Mouse (Mus musculus): ENCODE measurements around the gene Ak8. TPM values are rescaled to one million over a fixed set of nuclear protein-coding genes. Genes with fewer than 3 reads are reported as not detected.
A peak's percentile ranks its signal among the peaks of the same experiment; 100 is the strongest.

The Ak8 gene
- polyA plus RNA-seq, 1 experiment from 2014 or later: 0.83 TPM

GRCm38 (mm10) chr2:28740159-28740558 lies 40.2 kb downstream of the Ak8 start:
- no peak for ATAC-seq
- peaks cover 38% of the 10 kb centered on the region for H3K27me3 ChIP-seq
- no peaks in the 10 kb centered on the region for H3K9me3 ChIP-seq (replicated peaks)
- no peak overlapping the region for H3K4me2 ChIP-seq
- 86% methylated on average over 5 of the region's 5 CpGs for WGBS
- H3K9ac ChIP-seq: no peak overlapping the region
- H3K4me1 ChIP-seq: peaks cover 5% of the 10 kb centered on the region; the same call in 1 of the 2 replicates
- no peak overlapping the region for H3K4me3 ChIP-seq
- no peaks in the 10 kb centered on the region for H3K36me3 ChIP-seq (ENCODE audit: poor library complexity, severe bottlenecking)
- no peak overlapping the region for H3K27ac ChIP-seq

- Histone ChIP-seq H3K9ac (no peak overlapping the region), H3K27ac (no peak overlapping the region), H3K27me3 (peaks cover 48% of the 10 kb centered on the region), H3K36me3 (ENCODE audit: poor library complexity, severe bottlenecking) (no peaks in the 10 kb centered on the region), H3K9me3 (replicated peaks) (no peaks in the 10 kb centered on the region), H3K4me2 (no peak overlapping the region), H3K4me1 (0 out of 2 replicates have a peak, but pooled peaks cover 3% of the 10 kb centered on the region), H3K4me3 (no peak overlapping the region)
- ATAC-seq: no peak
- 82% methylated on average over 8 of the region's 8 CpGs for WGBS
These were observed 42.7 kb downstream of the Ak8 start for GRCm38 (mm10) chr2:28742701-28743100.

DNA sequence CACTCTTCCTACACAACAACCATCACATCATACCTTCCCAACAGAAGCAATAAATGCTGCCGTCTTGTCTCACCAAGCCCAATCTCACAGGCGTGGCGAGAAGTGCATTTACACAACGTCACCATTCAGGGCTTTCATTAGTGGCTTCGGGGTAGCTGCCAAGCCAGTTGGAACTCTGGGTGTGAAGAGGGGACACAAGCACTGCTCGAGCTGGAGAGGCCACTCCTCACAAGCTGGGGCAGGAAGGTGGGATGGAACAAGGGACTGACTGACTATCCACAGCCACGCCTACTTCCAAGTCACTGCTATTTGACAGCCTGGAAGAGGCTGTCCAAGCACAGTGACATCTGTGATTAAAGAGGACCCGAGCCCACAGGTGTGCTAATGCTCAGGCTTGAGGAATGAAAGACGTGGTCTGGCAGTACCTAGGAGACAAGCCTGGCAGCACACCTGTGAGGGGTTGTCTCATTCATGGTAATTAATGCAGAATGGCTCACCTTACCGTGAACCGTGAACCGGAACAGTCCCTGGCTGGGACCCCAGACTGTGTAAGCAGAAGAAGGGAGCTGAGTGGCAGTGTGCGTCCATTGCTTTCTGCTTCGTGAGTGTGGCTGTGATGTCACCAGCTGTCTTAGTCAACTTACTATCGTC lies 46.8 kb downstream of the Ak8 start:
- ATAC-seq: no peak
- Histone ChIP-seq H3K9ac (no peak overlapping the region), H3K27me3 (peaks cover 56% of the 10 kb centered on the region), H3K9me3 (replicated peaks) (no peaks in the 10 kb centered on the region), H3K4me1 (peaks cover 15% of the 10 kb centered on the region), H3K27ac (no peak overlapping the region), H3K4me3 (no peak overlapping the region), H3K36me3 (ENCODE audit: poor library complexity, severe bottlenecking) (no peaks in the 10 kb centered on the region), H3K4me2 (no peak overlapping the region)
- 80% methylated on average over 15 of the region's 15 CpGs for WGBS

GRCm38 (mm10) chr2:28747705-28748104 lies 47.7 kb downstream of the Ak8 start:
- peaks cover 57% of the 10 kb centered on the region for H3K27me3 ChIP-seq

DNA sequence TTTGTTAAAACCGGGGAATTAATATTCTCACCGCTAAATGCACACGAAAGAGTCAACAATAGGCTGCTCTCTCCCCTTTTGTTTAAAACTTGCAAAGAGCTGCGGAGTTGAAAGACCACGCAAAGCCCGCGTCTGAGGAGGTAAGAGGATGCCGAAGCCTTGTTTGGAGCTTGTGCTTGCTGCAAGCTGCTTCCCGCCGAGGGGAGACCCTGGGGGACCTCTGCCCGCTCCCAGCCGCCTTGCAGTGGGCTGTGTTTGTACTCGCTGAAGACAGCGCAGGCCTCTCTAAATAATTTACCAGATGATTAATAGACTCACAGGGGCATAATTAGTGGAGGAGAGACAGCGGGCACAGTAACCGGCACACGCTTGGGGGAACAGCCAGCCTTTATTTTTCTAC lies 51.2 kb downstream of the Ak8 start:
- peaks cover 30% of the 10 kb centered on the region for H3K4me1 ChIP-seq
- no peak for ATAC-seq
- peak overlapping the region; percentile 69 for H3K4me2 ChIP-seq
- peak overlapping the region; percentile 55 for H3K9ac ChIP-seq
- WGBS: under 1% methylated on average over 17 of the region's 17 CpGs
- no peaks in the 10 kb centered on the region for H3K9me3 ChIP-seq (replicated peaks)
- H3K4me3 ChIP-seq: peak overlapping the region; percentile 40
- peaks cover 81% of the 10 kb centered on the region for H3K27me3 ChIP-seq
- no peaks in the 10 kb centered on the region for H3K36me3 ChIP-seq (ENCODE audit: poor library complexity, severe bottlenecking)
- H3K27ac ChIP-seq: no peak overlapping the region

More at GRCm38 (mm10) chr2:28747705-28748104, 47.7 kb downstream of the Ak8 start:
- Histone ChIP-seq H3K36me3 (ENCODE audit: poor library complexity, severe bottlenecking) (no peaks in the 10 kb centered on the region), H3K4me1 (peaks cover 24% of the 10 kb centered on the region), H3K27ac (no peak overlapping the region), H3K9ac (no peak overlapping the region), H3K4me2 (no peak overlapping the region), H3K9me3 (replicated peaks) (no peaks in the 10 kb centered on the region), H3K4me3 (no peak overlapping the region)
- ATAC-seq: no peak
- WGBS: 87% methylated on average over 2 of the region's 2 CpGs

- H3K9ac ChIP-seq: peak overlapping the region; percentile 55
- peaks cover 83% of the 10 kb centered on the region for H3K27me3 ChIP-seq
These were observed 51.7 kb downstream of the Ak8 start for GRCm38 (mm10) chr2:28751658-28752057.

DNA sequence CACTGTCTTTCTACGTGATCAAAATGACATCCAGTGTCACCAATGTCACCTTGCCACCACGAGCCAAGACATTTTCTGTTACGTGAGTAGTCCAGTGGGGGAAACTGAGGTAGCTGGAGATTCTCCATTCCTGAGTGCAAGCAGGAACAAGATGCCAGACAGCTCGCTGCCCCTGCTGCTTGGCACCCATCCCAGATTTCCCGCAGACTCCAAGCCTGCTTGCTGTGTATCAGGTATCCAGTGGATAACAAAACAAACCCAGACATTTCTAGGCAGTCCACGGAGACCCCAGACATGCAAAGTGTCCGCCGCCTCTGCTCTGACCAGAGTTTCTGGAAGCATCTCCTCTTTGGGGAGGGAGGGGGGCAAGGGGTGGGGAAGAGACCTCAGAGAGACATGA lies 52.4 kb downstream of the Ak8 start:
- no peak for ATAC-seq
- 0 out of 2 replicates have a peak overlapping the region, but pooled peaks have one; percentile 13 for H3K9ac ChIP-seq
- H3K4me2 ChIP-seq: peak overlapping the region; percentile 69; the same call in 1 of the 2 replicates
- H3K27ac ChIP-seq: no peak overlapping the region
- H3K4me1 ChIP-seq: peaks cover 30% of the 10 kb centered on the region
- 31% methylated on average over 8 of the region's 8 CpGs for WGBS
- H3K4me3 ChIP-seq: no peak overlapping the region
- H3K36me3 ChIP-seq (ENCODE audit: poor library complexity, severe bottlenecking): no peaks in the 10 kb centered on the region
- H3K27me3 ChIP-seq: peaks cover 86% of the 10 kb centered on the region
- no peaks in the 10 kb centered on the region for H3K9me3 ChIP-seq (replicated peaks)

More at GRCm38 (mm10) chr2:28751658-28752057, 51.7 kb downstream of the Ak8 start:
- WGBS: 2% methylated on average over 17 of the region's 17 CpGs
- H3K4me1 ChIP-seq: peaks cover 30% of the 10 kb centered on the region
- peak overlapping the region; percentile 40 for H3K4me3 ChIP-seq
- no peaks in the 10 kb centered on the region for H3K9me3 ChIP-seq (replicated peaks)
- ATAC-seq: no peak
- H3K36me3 ChIP-seq (ENCODE audit: poor library complexity, severe bottlenecking): no peaks in the 10 kb centered on the region
- H3K27ac ChIP-seq: no peak overlapping the region
- H3K4me2 ChIP-seq: peak overlapping the region; percentile 69

GRCm38 (mm10) chr2:28755451-28755850 lies 55.5 kb downstream of the Ak8 start:
- Histone ChIP-seq H3K36me3 (ENCODE audit: poor library complexity, severe bottlenecking) (no peaks in the 10 kb centered on the region), H3K4me1 (peaks cover 28% of the 10 kb centered on the region), H3K4me2 (no peak overlapping the region), H3K9ac (no peak overlapping the region), H3K27me3 (peaks cover 96% of the 10 kb centered on the region), H3K27ac (no peak overlapping the region), H3K9me3 (replicated peaks) (no peaks in the 10 kb centered on the region), H3K4me3 (no peak overlapping the region)
- ATAC-seq: peak; percentile 54; the same call in 1 of the 2 replicates
- WGBS: 1% methylated on average over 7 of the region's 7 CpGs

DNA sequence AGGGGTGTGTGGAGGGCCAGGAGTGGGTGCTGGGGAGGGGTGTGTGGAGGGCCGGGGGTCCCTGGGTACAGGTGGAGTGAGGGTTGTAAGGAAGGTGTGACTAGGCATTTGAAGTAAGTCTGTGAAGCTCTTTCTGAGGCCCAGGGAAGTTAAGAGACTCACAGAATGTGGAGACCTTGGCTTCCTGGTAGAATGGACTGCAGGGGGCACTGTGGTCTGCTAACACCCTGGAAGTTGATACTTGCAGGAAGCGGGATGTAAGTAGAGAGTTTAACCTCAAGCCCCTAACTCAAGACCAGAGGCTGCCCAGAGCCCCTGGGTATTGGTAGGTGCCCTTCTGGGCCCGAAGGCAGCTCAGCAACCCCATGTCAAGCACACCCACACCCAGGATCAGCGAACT lies 56.2 kb downstream of the Ak8 start:
- no peak overlapping the region for H3K27ac ChIP-seq
- 48% methylated on average over 4 of the region's 4 CpGs for WGBS
- H3K9me3 ChIP-seq (replicated peaks): no peaks in the 10 kb centered on the region
- no peak overlapping the region for H3K4me2 ChIP-seq
- peak; percentile 38; the same call in 1 of the 2 replicates for ATAC-seq
- peaks cover 96% of the 10 kb centered on the region for H3K27me3 ChIP-seq
- no peak overlapping the region for H3K9ac ChIP-seq
- peaks cover 20% of the 10 kb centered on the region for H3K4me1 ChIP-seq
- H3K36me3 ChIP-seq (ENCODE audit: poor library complexity, severe bottlenecking): no peaks in the 10 kb centered on the region
- H3K4me3 ChIP-seq: no peak overlapping the region

- no peak overlapping the region for H3K27ac ChIP-seq
- H3K4me3 ChIP-seq: no peak overlapping the region
- 0 out of 2 replicates have a peak, but pooled peaks cover 2% of the 10 kb centered on the region for H3K4me1 ChIP-seq
- H3K27me3 ChIP-seq: peaks cover 93% of the 10 kb centered on the region
- 15% methylated on average over 4 of the region's 4 CpGs for WGBS
- H3K9me3 ChIP-seq (replicated peaks): no peaks in the 10 kb centered on the region
- H3K36me3 ChIP-seq (ENCODE audit: poor library complexity, severe bottlenecking): no peaks in the 10 kb centered on the region
- no peak overlapping the region for H3K9ac ChIP-seq
- no peak overlapping the region for H3K4me2 ChIP-seq
- no peak for ATAC-seq
These were observed 59.5 kb downstream of the Ak8 start for GRCm38 (mm10) chr2:28759441-28759840.

- Histone ChIP-seq H3K4me1 (0 out of 2 replicates have a peak, but pooled peaks cover 7% of the 10 kb centered on the region), H3K9me3 (replicated peaks) (no peaks in the 10 kb centered on the region), H3K36me3 (ENCODE audit: poor library complexity, severe bottlenecking) (no peaks in the 10 kb centered on the region), H3K27ac (no peak overlapping the region), H3K4me2 (no peak overlapping the region), H3K4me3 (no peak overlapping the region), H3K9ac (no peak overlapping the region), H3K27me3 (peaks cover 88% of the 10 kb centered on the region)
- 84% methylated on average over 4 of the region's 4 CpGs for WGBS
- no peak for ATAC-seq
These were observed 66.6 kb downstream of the Ak8 start for GRCm38 (mm10) chr2:28766590-28766989.

GRCm38 (mm10) chr2:28767041-28767440 lies 67.1 kb downstream of the Ak8 start:
- no peak for ATAC-seq

More at GRCm38 (mm10) chr2:28767041-28767440, 67.1 kb downstream of the Ak8 start:
- Histone ChIP-seq H3K36me3 (ENCODE audit: poor library complexity, severe bottlenecking) (no peaks in the 10 kb centered on the region), H3K4me2 (no peak overlapping the region), H3K27ac (no peak overlapping the region), H3K9ac (no peak overlapping the region), H3K9me3 (replicated peaks) (no peaks in the 10 kb centered on the region), H3K4me1 (0 out of 2 replicates have a peak, but pooled peaks cover 7% of the 10 kb centered on the region), H3K4me3 (no peak overlapping the region), H3K27me3 (peaks cover 88% of the 10 kb centered on the region)
- WGBS: 83% methylated on average over 2 of the region's 2 CpGs

Data from forebrain, embryonic 13.5 days (tissue).